Mouse (Mus musculus): ENCODE results near the gene Kdm1b. TPM values are rescaled to one million over a fixed set of nuclear protein-coding genes. Genes with fewer than 3 reads are reported as not detected.

Kdm1b gene
- polyA plus RNA-seq, 1 experiment from 2014 or later, result 6.7 TPM

GRCm38 (mm10) chr13:47099265-47099664 lies 56.0 kb downstream of the Kdm1b start:
- no peak for TF ChIP-seq CTCF (IDR thresholded peaks at IDR 0.05; ENCODE audit: low read depth)
- Histone ChIP-seq H3K4me2 (replicated peaks; ENCODE audit: low read depth) (no peak overlapping the region), H3K27ac (ENCODE audit: low read depth, low read length) (no peak overlapping the region), H3K4me3 (ENCODE audit: low read depth, low read length) (no peak overlapping the region), H3K27me3 (replicated peaks; ENCODE audit: control insufficient read depth, insufficient read depth, low read length) (no peaks in the 10 kb centered on the region), H3K36me3 (ENCODE audit: control insufficient read depth, insufficient read depth) (peaks cover 26% of the 10 kb centered on the region), H3K9ac (ENCODE audit: low read depth, low read length) (no peak overlapping the region), H3K4me1 (replicated peaks; ENCODE audit: control insufficient read depth, insufficient read depth, low read length) (no peaks in the 10 kb centered on the region), H3K9me3 (ENCODE audit: control insufficient read depth) (no peaks in the 10 kb centered on the region)
- ATAC-seq, result no peak
- 77% methylated on average over 7 of the region's 7 CpGs for WGBS

- TF ChIP-seq CTCF (IDR thresholded peaks at IDR 0.05; ENCODE audit: low read depth), result no peak
- ATAC-seq, result no peak
- H3K36me3 ChIP-seq (ENCODE audit: control insufficient read depth, insufficient read depth), result peaks cover 26% of the 10 kb centered on the region
- H3K27ac ChIP-seq (ENCODE audit: low read depth, low read length), result no peak overlapping the region
- H3K9ac ChIP-seq (ENCODE audit: low read depth, low read length), result no peak overlapping the region
- H3K4me1 ChIP-seq (replicated peaks; ENCODE audit: control insufficient read depth, insufficient read depth, low read length), result no peaks in the 10 kb centered on the region
- H3K4me2 ChIP-seq (replicated peaks; ENCODE audit: low read depth), result no peak overlapping the region
- H3K27me3 ChIP-seq (replicated peaks; ENCODE audit: control insufficient read depth, insufficient read depth, low read length), result no peaks in the 10 kb centered on the region
- H3K4me3 ChIP-seq (ENCODE audit: low read depth, low read length), result no peak overlapping the region
- no peaks in the 10 kb centered on the region for H3K9me3 ChIP-seq (ENCODE audit: control insufficient read depth)
- WGBS, result 95% methylated on average over 2 of the region's 2 CpGs
Measured at GRCm38 (mm10) chr13:47100587-47100986, 57.3 kb downstream of the Kdm1b start.

DNA sequence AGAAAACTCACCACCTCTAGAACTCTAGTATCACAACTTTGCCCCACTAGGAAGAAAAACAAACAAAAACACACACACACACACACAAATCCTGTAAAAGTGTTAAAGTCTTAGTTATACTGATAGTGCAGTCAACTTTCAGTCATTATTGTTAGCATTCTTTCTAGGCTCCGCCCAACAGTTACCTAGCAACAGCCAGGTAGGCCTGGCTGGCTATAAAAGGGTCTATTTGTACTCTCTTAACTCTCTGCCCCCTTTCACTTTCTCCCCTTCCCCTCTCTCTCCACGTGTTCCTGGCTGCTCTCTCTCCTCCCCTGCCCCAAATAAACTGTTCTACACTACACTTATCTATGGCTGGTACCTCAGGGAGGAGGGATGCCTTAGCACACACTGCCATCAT lies 60.8 kb downstream of the Kdm1b start:
- ATAC-seq, result no peak
- no peaks in the 10 kb centered on the region for H3K27me3 ChIP-seq (replicated peaks; ENCODE audit: control insufficient read depth, insufficient read depth, low read length)
- no peak overlapping the region for H3K27ac ChIP-seq (ENCODE audit: low read depth, low read length)
- H3K9me3 ChIP-seq (ENCODE audit: control insufficient read depth), result no peaks in the 10 kb centered on the region
- peak overlapping the region; percentile 88 for H3K4me3 ChIP-seq (ENCODE audit: low read depth, low read length)
- H3K4me2 ChIP-seq (replicated peaks; ENCODE audit: low read depth), result peak overlapping the region; percentile 91
- TF ChIP-seq CTCF (IDR thresholded peaks at IDR 0.05; ENCODE audit: low read depth), result no peak
- no peaks in the 10 kb centered on the region for H3K4me1 ChIP-seq (replicated peaks; ENCODE audit: control insufficient read depth, insufficient read depth, low read length)
- H3K36me3 ChIP-seq (ENCODE audit: control insufficient read depth, insufficient read depth), result peaks cover 10% of the 10 kb centered on the region; the same call in 1 of the 2 replicates
- WGBS, result 16% methylated on average over 2 of the region's 2 CpGs
- H3K9ac ChIP-seq (ENCODE audit: low read depth, low read length), result no peak overlapping the region

- H3K9ac ChIP-seq (ENCODE audit: low read depth, low read length), result peak overlapping the region; percentile 90
- peak overlapping the region; percentile 99 for H3K27ac ChIP-seq (ENCODE audit: low read depth, low read length)
- no peaks in the 10 kb centered on the region for H3K27me3 ChIP-seq (replicated peaks; ENCODE audit: control insufficient read depth, insufficient read depth, low read length)
- under 1% methylated on average over 25 of the region's 25 CpGs for WGBS
- H3K36me3 ChIP-seq (ENCODE audit: control insufficient read depth, insufficient read depth), result peaks cover 7% of the 10 kb centered on the region; the same call in 1 of the 2 replicates
- no peaks in the 10 kb centered on the region for H3K9me3 ChIP-seq (ENCODE audit: control insufficient read depth)
- H3K4me2 ChIP-seq (replicated peaks; ENCODE audit: low read depth), result peak overlapping the region; percentile 91
- H3K4me3 ChIP-seq (ENCODE audit: low read depth, low read length), result peak overlapping the region; percentile 88
- ATAC-seq, result no peak
- no peak for TF ChIP-seq CTCF (IDR thresholded peaks at IDR 0.05; ENCODE audit: low read depth)
- no peaks in the 10 kb centered on the region for H3K4me1 ChIP-seq (replicated peaks; ENCODE audit: control insufficient read depth, insufficient read depth, low read length)
Measured at GRCm38 (mm10) chr13:47104856-47105541, 61.7 kb downstream of the Kdm1b start.

GRCm38 (mm10) chr13:47105711-47106579 lies 62.6 kb downstream of the Kdm1b start, which contains the start of gene Dek:
Gene Dek, minus strand, starts transcription at chr13:47106201.
- Histone ChIP-seq H3K4me2 (replicated peaks; ENCODE audit: low read depth) (peak within 1 kb of the TSS; percentile 91), H3K36me3 (ENCODE audit: control insufficient read depth, insufficient read depth) (peaks cover 3% of the 10 kb centered on the region; the same call in 1 of the 2 replicates), H3K4me1 (replicated peaks; ENCODE audit: control insufficient read depth, insufficient read depth, low read length) (no peaks in the 10 kb centered on the region), H3K27me3 (replicated peaks; ENCODE audit: control insufficient read depth, insufficient read depth, low read length) (no peaks in the 10 kb centered on the region), H3K9me3 (ENCODE audit: control insufficient read depth) (no peaks in the 10 kb centered on the region), H3K27ac (ENCODE audit: low read depth, low read length) (peak within 1 kb of the TSS; percentile 99), H3K9ac (ENCODE audit: low read depth, low read length) (peak within 1 kb of the TSS; percentile 90), H3K4me3 (ENCODE audit: low read depth, low read length) (peak within 1 kb of the TSS; percentile 88)
- peak; percentile 67 for TF ChIP-seq CTCF (IDR thresholded peaks at IDR 0.05; ENCODE audit: low read depth)
- WGBS, result under 1% methylated on average over 108 of the region's 129 CpGs
- ATAC-seq, result peak; percentile 93

DNA sequence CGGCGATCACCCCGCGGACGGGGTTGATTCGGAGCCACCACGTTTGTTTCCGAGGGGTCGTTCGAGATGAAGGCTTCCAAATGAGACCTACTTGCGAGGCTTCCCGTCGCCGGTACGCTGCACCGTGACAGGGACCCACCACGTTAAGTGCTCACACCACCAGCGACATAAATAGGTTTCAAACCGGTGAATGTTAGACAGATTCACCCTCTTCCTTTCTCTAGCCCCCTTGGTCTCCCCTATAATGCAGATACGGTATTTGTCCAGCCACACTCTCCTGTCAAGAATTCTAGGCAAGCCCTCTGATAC lies 63.2 kb downstream of the Kdm1b start:
- Histone ChIP-seq H3K4me3 (ENCODE audit: low read depth, low read length) (peak overlapping the region; percentile 88), H3K4me1 (replicated peaks; ENCODE audit: control insufficient read depth, insufficient read depth, low read length) (no peaks in the 10 kb centered on the region), H3K9me3 (ENCODE audit: control insufficient read depth) (no peaks in the 10 kb centered on the region), H3K36me3 (ENCODE audit: control insufficient read depth, insufficient read depth) (no peaks in the 10 kb centered on the region), H3K27me3 (replicated peaks; ENCODE audit: control insufficient read depth, insufficient read depth, low read length) (no peaks in the 10 kb centered on the region), H3K27ac (ENCODE audit: low read depth, low read length) (peak overlapping the region; percentile 99), H3K9ac (ENCODE audit: low read depth, low read length) (peak overlapping the region; percentile 90), H3K4me2 (replicated peaks; ENCODE audit: low read depth) (peak overlapping the region; percentile 91)
- peak; percentile 11; the same call in 1 of the 2 replicates for ATAC-seq
- TF ChIP-seq CTCF (IDR thresholded peaks at IDR 0.05; ENCODE audit: low read depth), result no peak
- 0% methylated on average over 20 of the region's 20 CpGs for whole genome bisulfite sequencing
